Mouse (Mus musculus) heart, embryonic 14.5 days (tissue): ENCODE results near the gene Tmem30c. TPM values are rescaled to one million over a fixed set of nuclear protein-coding genes. Genes with fewer than 3 reads are reported as not detected.

Source experiments
- ATAC-seq: fragments of 200-750 bp; cut with Nextera tagmentation; 2 replicates; pipeline ENCODE4 v1.8.0; 2017; ENCODE audit warnings: low read depth, moderate TSS enrichment; ENCODE audit not compliant: insufficient number of reproducible peaks, insufficient read depth, low FRiP score
- H3K27ac ChIP-seq, 2 experiments: fragments of 200-500 bp in 1 of 2; fragments of 300-500 bp in 1 of 2; sonication (generic) in 1 of 2; replicated peaks in 1 of 2; 2 replicates each; pipeline ENCODE4 v1.5.1; 2012 to 2014; ENCODE audit warnings: low read depth in 2 of 2, low read length in 2 of 2, control low read depth in 1 of 2, mild to moderate bottlenecking in 1 of 2, mixed read lengths in 1 of 2; ENCODE audit not compliant: control insufficient read depth in 1 of 2, insufficient read depth in 1 of 2
- H3K27me3 ChIP-seq: fragments of 300-500 bp; sonication (generic); 2 replicates; pipeline ENCODE4 v1.6.1; 2014; ENCODE audit warnings: mild to moderate bottlenecking, low read length, control low read depth; ENCODE audit not compliant: control insufficient read depth, insufficient read depth
- H3K36me3 ChIP-seq: fragments of 300-500 bp; sonication (generic); 2 replicates; pipeline ENCODE4 v1.6.1; 2014; ENCODE audit warnings: mild to moderate bottlenecking, control low read depth, low read length, mixed read lengths; ENCODE audit not compliant: control insufficient read depth, insufficient read depth
- H3K4me1 ChIP-seq, 2 experiments: fragments of 200-500 bp in 1 of 2; fragments of 300-500 bp in 1 of 2; sonication (generic) in 1 of 2; 2 replicates each; pipeline ENCODE4 v1.6.1; 2012 to 2014; ENCODE audit warnings: low read length in 2 of 2, control low read depth in 1 of 2, mixed read lengths in 1 of 2; ENCODE audit not compliant: control insufficient read depth in 2 of 2, insufficient read depth in 2 of 2
- H3K4me2 ChIP-seq: fragments of 300-500 bp; sonication (generic); 2 replicates; pipeline ENCODE4 v1.6.1; 2014; ENCODE audit warnings: mild to moderate bottlenecking, low read length
- H3K4me3 ChIP-seq, 2 experiments: fragments of 200-500 bp in 1 of 2; fragments of 300-500 bp in 1 of 2; sonication (generic) in 1 of 2; 2 replicates each; pipeline ENCODE4 v1.5.1; 2012 to 2014; ENCODE audit warnings: low read length in 2 of 2, mild to moderate bottlenecking in 2 of 2, control low read depth in 1 of 2, low read depth in 1 of 2, moderate library complexity in 1 of 2; ENCODE audit not compliant: control insufficient read depth in 1 of 2, insufficient read depth in 1 of 2
- H3K9ac ChIP-seq: fragments of 300-500 bp; sonication (generic); 2 replicates; pipeline ENCODE4 v1.6.1; 2014; ENCODE audit warnings: mild to moderate bottlenecking, low read length
- H3K9me3 ChIP-seq: fragments of 300-500 bp; sonication (generic); 2 replicates; pipeline ENCODE4 v1.6.1; 2016; ENCODE audit warnings: low read length, control low read depth; ENCODE audit not compliant: control insufficient read depth
- WGBS: fragments of 180-500 bp; shearing (Covaris S2); extraction: QIAGEN DNeasy Blood & Tissue Kit; methylation state at CpG from one replicate; pipeline ENCODE4 v1.1.7; 2014; 5-methylcytosine and 5-hydroxymethylcytosine counted together
- polyA plus RNA-seq: library from polyadenylated mRNA; unstranded; fragments of >200 nt; fragmentation: Nextera tagmentation; extraction: Ambion mirVana; gene quantifications from 2 replicates; pipeline ENCODE4 v1.2.1, GENCODE M21; 2014

Gene Tmem30c
- polyA plus RNA-seq, 1 experiment from 2014 or later = not detected

- Histone ChIP-seq H3K4me2 (no peak overlapping the region), H3K27me3 (no peaks in the 10 kb centered on the region), H3K4me3 (no peak overlapping the region), H3K36me3 (peaks cover 32% of the 10 kb centered on the region), H3K9ac (no peak overlapping the region), H3K27ac (no peak overlapping the region), H3K4me1 (no peaks in the 10 kb centered on the region), H3K9me3 (no peaks in the 10 kb centered on the region)
- WGBS = 93% methylated on average over 6 of the region's 6 CpGs
- no peak for ATAC-seq
Measured at GRCm38 (mm10) chr16:57220361-57220760, 72.3 kb downstream of the Tmem30c start.

Other genes starting within 250 kb of the Tmem30c start
- 0.14 and 0.50 TPM in 2 replicates for gene Tmem45a2, start 221.5 kb downstream of the Tmem30c start, polyA plus RNA-seq
- 51.6 and 53.3 TPM in 2 replicates for gene Tomm70a, start 171.2 kb downstream of the Tmem30c start, polyA plus RNA-seq
- 53.8 and 55.9 TPM in 2 replicates for gene Nit2, start 125.5 kb downstream of the Tmem30c start, polyA plus RNA-seq
- gene Tbc1d23, start 61.4 kb downstream of the Tmem30c start, polyA plus RNA-seq = 24.4 and 31.6 TPM in 2 replicates
- 26.9 and 27.7 TPM in 2 replicates for gene Filip1l, start 60.2 kb upstream of the Tmem30c start, polyA plus RNA-seq